8 mouse cellular contexts compared by ENCODE assay signal in the genomic region with DNA sequence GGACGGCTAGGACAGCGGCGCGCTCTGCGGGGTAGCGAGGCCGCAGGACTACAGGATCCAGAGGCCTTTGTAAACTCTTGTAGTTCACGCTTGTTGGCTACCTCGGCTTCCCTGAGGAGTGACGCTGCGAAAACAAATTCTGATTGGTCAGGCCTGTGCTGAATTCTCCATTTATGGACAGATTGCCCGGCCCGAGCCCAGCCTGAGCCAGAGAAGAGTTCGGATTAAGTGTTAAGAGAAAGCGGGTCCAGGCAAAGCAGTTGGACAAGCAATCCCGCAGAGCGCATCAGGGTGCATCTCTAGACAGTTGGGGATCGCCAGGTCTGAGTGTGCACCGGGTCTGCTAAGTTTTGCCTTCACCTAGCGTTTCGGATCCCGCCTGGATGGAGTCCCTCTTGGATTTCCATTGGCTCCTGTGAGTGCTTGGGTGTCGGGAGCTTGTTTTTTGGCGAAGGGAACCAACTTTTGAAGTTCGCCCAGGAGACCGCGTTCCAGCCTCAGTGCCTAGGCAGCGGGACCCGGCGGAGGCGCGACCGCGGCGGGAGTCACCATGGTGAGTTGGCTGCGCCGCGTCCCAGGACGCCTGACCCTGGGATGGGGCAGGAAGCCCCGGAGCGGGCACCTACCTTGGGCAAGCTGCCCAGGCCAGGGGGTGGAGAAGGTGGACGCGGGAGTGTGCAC. TPM values are rescaled to one million over a fixed set of nuclear protein-coding genes. Genes with fewer than 3 reads are reported as not detected.
DNase-seq lines count a peak whose midpoint lies in the region; ATAC-seq and TF ChIP-seq lines count a peak whose summit lies in the region.

A gene (plus strand): TSS at position 200 of the 681 bp plus-strand sequence.

- peak within 1 kb of the TSS; percentile 89 for H3K4me2 ChIP-seq in heart, embryonic 11.5 days
- peak within 1 kb of the TSS; percentile 98 for H3K4me2 ChIP-seq in kidney, embryonic 15.5 days
- H3K4me2 ChIP-seq in limb, embryonic 15.5 days: peak within 1 kb of the TSS; percentile 92
- H3K4me2 ChIP-seq in midbrain, postnatal 0 days (ENCODE audit: low read depth, low read length, poor library complexity, severe bottlenecking): peak within 1 kb of the TSS; percentile 99

- DNase-seq in midbrain, postnatal 0 days (ENCODE audit: low spot score): peak; percentile 96
- peak; percentile 40 to 71 for DNase-seq in spleen, postnatal 10 days (ENCODE audit: low spot score in 2 of 2)

- H3K4me3 ChIP-seq in erythroblast, embryonic 14.5 days (replicated peaks): peak within 1 kb of the TSS; percentile 56
- peak within 1 kb of the TSS; percentile 84 for H3K4me3 ChIP-seq in embryonic fibroblast, embryonic 13.5 days (ENCODE audit: insufficient read depth, low read length)
- H3K4me3 ChIP-seq in heart, embryonic 11.5 days (ENCODE audit: low read depth, low read length): peak within 1 kb of the TSS; percentile 64
- H3K4me3 ChIP-seq in kidney, embryonic 15.5 days (replicated peaks): peak within 1 kb of the TSS; percentile 75
- peak within 1 kb of the TSS; percentile 71 for H3K4me3 ChIP-seq in limb, embryonic 15.5 days
- H3K4me3 ChIP-seq in midbrain, postnatal 0 days (ENCODE audit: low read depth, low read length): peak within 1 kb of the TSS; percentile 59

- H3K36me3 ChIP-seq in erythroblast, embryonic 14.5 days (ENCODE audit: control insufficient read depth): no peaks in the 10 kb centered on the region
- H3K36me3 ChIP-seq in heart, embryonic 11.5 days (ENCODE audit: control insufficient read depth, insufficient read depth, low read length): no peaks in the 10 kb centered on the region
- H3K36me3 ChIP-seq in kidney, embryonic 15.5 days: no peaks in the 10 kb centered on the region
- H3K36me3 ChIP-seq in limb, embryonic 15.5 days: no peaks in the 10 kb centered on the region
- no peaks in the 10 kb centered on the region for H3K36me3 ChIP-seq in midbrain, postnatal 0 days (ENCODE audit: insufficient read depth, low read length)

- no peaks in the 10 kb centered on the region for H3K4me1 ChIP-seq in erythroblast, embryonic 14.5 days (ENCODE audit: control insufficient read depth)
- peaks cover 5% of the 10 kb centered on the region; the same call in 1 of the 2 replicates for H3K4me1 ChIP-seq in embryonic fibroblast, embryonic 13.5 days (ENCODE audit: control insufficient read depth, insufficient read depth, low read length)
- peaks cover 5% of the 10 kb centered on the region; the same call in 1 of the 2 replicates for H3K4me1 ChIP-seq in heart, embryonic 11.5 days (ENCODE audit: control insufficient read depth, insufficient read depth, low read length)
- peaks cover 23% of the 10 kb centered on the region for H3K4me1 ChIP-seq in kidney, embryonic 15.5 days
- H3K4me1 ChIP-seq in limb, embryonic 15.5 days: peaks cover 24% of the 10 kb centered on the region
- H3K4me1 ChIP-seq in midbrain, postnatal 0 days (ENCODE audit: insufficient read depth, low read length): peaks cover 8% of the 10 kb centered on the region; the same call in 1 of the 2 replicates

- H3K9me3 ChIP-seq in erythroblast, embryonic 14.5 days (ENCODE audit: control insufficient read depth, low read length): no peaks in the 10 kb centered on the region
- H3K9me3 ChIP-seq in heart, embryonic 11.5 days (replicated peaks; ENCODE audit: control insufficient read depth, low read length): no peaks in the 10 kb centered on the region
- no peaks in the 10 kb centered on the region for H3K9me3 ChIP-seq in kidney, embryonic 15.5 days (replicated peaks)
- H3K9me3 ChIP-seq in limb, embryonic 15.5 days: no peaks in the 10 kb centered on the region
- no peaks in the 10 kb centered on the region for H3K9me3 ChIP-seq in midbrain, postnatal 0 days (ENCODE audit: low read length)

- TF ChIP-seq CTCF in embryonic fibroblast, embryonic 13.5 days (IDR thresholded peaks at IDR 0.05; ENCODE audit: borderline replicate concordance, insufficient read depth, low read length): no peak
- TF ChIP-seq CTCF in midbrain, postnatal 0 days (IDR thresholded peaks at IDR 0.05): no peak

- peak within 1 kb of the TSS; percentile 78 for H3K9ac ChIP-seq in heart, embryonic 11.5 days (ENCODE audit: low read depth, low read length)
- peak within 1 kb of the TSS; percentile 76 for H3K9ac ChIP-seq in kidney, embryonic 15.5 days
- peak within 1 kb of the TSS; percentile 58 for H3K9ac ChIP-seq in limb, embryonic 15.5 days
- H3K9ac ChIP-seq in midbrain, postnatal 0 days (replicated peaks; ENCODE audit: low read length, poor library complexity, severe bottlenecking): peak within 1 kb of the TSS; percentile 30

- TF ChIP-seq POLR2A in embryonic fibroblast, embryonic 13.5 days (IDR thresholded peaks at IDR 0.05; ENCODE audit: low read depth, low read length): peak; percentile 98

- WGBS in heart, embryonic 11.5 days (ENCODE audit: insufficient replicate concordance): under 1% methylated on average over 43 of the region's 43 CpGs
- under 1% methylated on average over 43 of the region's 43 CpGs for WGBS in kidney, embryonic 15.5 days
- WGBS in limb, embryonic 15.5 days: under 1% methylated on average over 43 of the region's 43 CpGs
- under 1% methylated on average over 43 of the region's 43 CpGs for WGBS in midbrain, postnatal 0 days

- peaks cover 50% of the 10 kb centered on the region for H3K27me3 ChIP-seq in erythroblast, embryonic 14.5 days (ENCODE audit: control insufficient read depth)
- H3K27me3 ChIP-seq in heart, embryonic 11.5 days (ENCODE audit: control insufficient read depth, insufficient read depth, low read length): no peaks in the 10 kb centered on the region
- 0 out of 2 replicates have a peak, but pooled peaks cover 5% of the 10 kb centered on the region for H3K27me3 ChIP-seq in kidney, embryonic 15.5 days
- no peaks in the 10 kb centered on the region for H3K27me3 ChIP-seq in limb, embryonic 15.5 days
- peaks cover 11% of the 10 kb centered on the region for H3K27me3 ChIP-seq in midbrain, postnatal 0 days (ENCODE audit: insufficient read depth, low read length)

- ATAC-seq in erythroblast, adult 5-6 weeks (replicated peaks; ENCODE audit: low FRiP score, poor library complexity, severe bottlenecking): no peak
- ATAC-seq in heart, embryonic 11.5 days (replicated peaks; ENCODE audit: insufficient number of reproducible peaks, low FRiP score, low TSS enrichment): peak; percentile 90
- peak; percentile 93 for ATAC-seq in kidney, embryonic 15.5 days (replicated peaks; ENCODE audit: low FRiP score)
- peak; percentile 93 for ATAC-seq in limb, embryonic 15.5 days (ENCODE audit: insufficient number of reproducible peaks, low FRiP score, low TSS enrichment, low read depth)
- ATAC-seq in midbrain, postnatal 0 days (ENCODE audit: low FRiP score): peak; percentile 90

- peak within 1 kb of the TSS; percentile 82 for H3K27ac ChIP-seq in embryonic fibroblast, embryonic 13.5 days (ENCODE audit: insufficient read depth, low read length)
- peak within 1 kb of the TSS; percentile 88 for H3K27ac ChIP-seq in heart, embryonic 11.5 days (ENCODE audit: low read depth, low read length)
- H3K27ac ChIP-seq in kidney, embryonic 15.5 days: peak within 1 kb of the TSS; percentile 95
- peak within 1 kb of the TSS; percentile 93 for H3K27ac ChIP-seq in limb, embryonic 15.5 days
- H3K27ac ChIP-seq in midbrain, postnatal 0 days (ENCODE audit: low read depth, low read length): peak within 1 kb of the TSS; percentile 51

RNA-seq across cellular contexts. Expression of the gene that starts here (rescaled TPM):
- polyA plus RNA-seq in erythroblast, embryonic 14.5 days (2012): 0.02 and 0.03 TPM in 2 replicates
- not detected in 2 replicates for total RNA-seq in erythroblast, adult 5-6 weeks (2015; ENCODE audit: low replicate concordance)
- not detected in 2 replicates for total RNA-seq in erythroblast, adult 5-6 weeks (2017; ENCODE audit: low replicate concordance)
- 43.6 TPM in 2 replicates for polyA plus RNA-seq in embryonic fibroblast, embryonic 13.5 days (2011; ENCODE audit: insufficient read length, low read depth, missing spikeins)
- 10.7 and 11.2 TPM in 2 replicates for polyA plus RNA-seq in heart, embryonic 11.5 days (2014; fragmentation: Nextera tagmentation; extraction: Ambion mirVana)
- 22.3 and 22.6 TPM in 2 replicates for polyA plus RNA-seq in kidney, embryonic 15.5 days (2015; fragmentation: Nextera tagmentation; extraction: Ambion mirVana)
- 27.5 and 28.5 TPM in 2 replicates for polyA plus RNA-seq in limb, embryonic 15.5 days (2015; fragmentation: Nextera tagmentation; extraction: Ambion mirVana)
- total RNA-seq in midbrain, postnatal 0 days (2014; rRNA removed): 5.9 and 7.8 TPM in 2 replicates
- 3.0 TPM in 2 replicates for polyA plus RNA-seq in midbrain, postnatal 0 days (2015; fragmentation: Nextera tagmentation; extraction: Ambion mirVana)
